Mouse (Mus musculus): ENCODE data around the gene Armc12.

GRCm38 (mm10) chr17:28523355-28524008, 7.1 kb upstream of the Armc12 start:
- TF ChIP-seq CTCF (IDR thresholded peaks at IDR 0.05; ENCODE audit: borderline replicate concordance, extremely low read depth, insufficient read depth, insufficient read length) (no peak), POLR2A (IDR thresholded peaks at IDR 0.05; ENCODE audit: borderline replicate concordance, extremely low read depth, insufficient read depth, insufficient read length, poor library complexity, severe bottlenecking) (no peak)

Data from brain, embryonic 14.5 days (tissue).